Mouse (Mus musculus) testis, adult 2 months (tissue): Measurements from ENCODE around the gene Mxra7.

ENCODE experiments used
- CTCF ChIP-seq: fragments of 200-500 bp; IDR thresholded peaks from 2 replicates; pipeline ENCODE4 v1.5.1; 2012; ENCODE audit warnings: low read depth, mild to moderate bottlenecking, inconsistent platforms, low read length, moderate library complexity; ENCODE audit not compliant: control insufficient read depth, insufficient read depth, insufficient replicate concordance
- POLR2A ChIP-seq: fragments of 200-500 bp; IDR thresholded peaks from 2 replicates; pipeline ENCODE4 v1.6.1; 2012; ENCODE audit warnings: low read depth, mild to moderate bottlenecking, inconsistent platforms, low read length, moderate library complexity; ENCODE audit not compliant: control insufficient read depth

- TF ChIP-seq POLR2A (no peak), CTCF (no peak)
Measured at GRCm38 (mm10) chr11:116802709-116803108, 25.1 kb downstream of the Mxra7 start.
